Comparison of ENCODE assay signal across 8 mouse cellular contexts in genomic region chr10:100629762-100630438, GRCm38 (mm10). TPM values are rescaled to one million over a fixed set of nuclear protein-coding genes. Genes with fewer than 3 reads are reported as not detected.
A peak's percentile ranks its signal among the peaks of the same experiment; 100 is the strongest.
DNase-seq lines count a peak whose midpoint lies in the region; ATAC-seq and TF ChIP-seq lines count a peak whose summit lies in the region.

No protein-coding gene starts in this region.

- intact Hi-C loops in left cerebral cortex, adult 2 months (cut with DNase I) = loop anchor here (1.0 to 5.0 kb wide), 4 partner anchors 112 to 1815 kb away; no protein-coding TSS in a partner anchor

- H3K36me3 ChIP-seq in forebrain, embryonic 13.5 days (ENCODE audit: poor library complexity, severe bottlenecking) = no peaks in the 10 kb centered on the region
- H3K36me3 ChIP-seq in hindbrain, embryonic 15.5 days = no peaks in the 10 kb centered on the region

- 27% methylated on average over 20 of the region's 20 CpGs for WGBS in forebrain, embryonic 13.5 days
- 24% methylated on average over 20 of the region's 20 CpGs for WGBS in hindbrain, embryonic 15.5 days

- no peaks in the 10 kb centered on the region for H3K27me3 ChIP-seq in forebrain, embryonic 13.5 days
- H3K27me3 ChIP-seq in hindbrain, embryonic 15.5 days = no peaks in the 10 kb centered on the region

- no peaks in the 10 kb centered on the region for H3K4me1 ChIP-seq in forebrain, embryonic 13.5 days
- peaks cover 3% of the 10 kb centered on the region; the same call in 1 of the 2 replicates for H3K4me1 ChIP-seq in hindbrain, embryonic 15.5 days (replicated peaks)

- no peak overlapping the region for H3K27ac ChIP-seq in forebrain, embryonic 13.5 days
- peak overlapping the region; percentile 76 for H3K27ac ChIP-seq in hindbrain, embryonic 15.5 days (replicated peaks)
- H3K27ac ChIP-seq in left cerebral cortex, adult 2 months = peak overlapping the region; percentile 40; the same call in 1 of the 2 replicates

- no peaks in the 10 kb centered on the region for H3K9me3 ChIP-seq in forebrain, embryonic 13.5 days (replicated peaks)
- H3K9me3 ChIP-seq in hindbrain, embryonic 15.5 days = no peaks in the 10 kb centered on the region

- peak; percentile 2 for DNase-seq in heart, adult 8-10 months (ENCODE audit: low spot score)
- DNase-seq in heart, adult 9 months (ENCODE audit: low spot score in 2 of 2) = no peak
- DNase-seq in left cerebral cortex, adult 2 months (ENCODE audit: extremely low spot score in 1 of 2, low spot score in 2 of 2) = peak; percentile 53 to 64
- DNase-seq in right cerebral cortex, postnatal 14 days = peak; percentile 71

- H3K4me2 ChIP-seq in forebrain, embryonic 13.5 days = peak overlapping the region; percentile 33
- H3K4me2 ChIP-seq in hindbrain, embryonic 15.5 days = peak overlapping the region; percentile 45

- ATAC-seq in cerebellum, adult (ENCODE audit: insufficient number of reproducible peaks, low FRiP score, low TSS enrichment) = peak; percentile 83
- peak; percentile 80 for ATAC-seq in forebrain, embryonic 13.5 days
- ATAC-seq in hindbrain, embryonic 15.5 days (ENCODE audit: low FRiP score, low read depth) = peak; percentile 71; the same call in 1 of the 2 replicates
- peak; percentile 77 for ATAC-seq in megakaryocyte, adult 5-6 weeks (ENCODE audit: poor library complexity, severe bottlenecking)

- H3K9ac ChIP-seq in forebrain, embryonic 13.5 days = no peak overlapping the region
- peak overlapping the region; percentile 33; the same call in 1 of the 2 replicates for H3K9ac ChIP-seq in hindbrain, embryonic 15.5 days

- peak; percentile 75 for TF ChIP-seq CTCF in left cerebral cortex, adult 2 months (IDR thresholded peaks at IDR 0.05)

- H3K4me3 ChIP-seq in forebrain, embryonic 13.5 days = no peak overlapping the region
- H3K4me3 ChIP-seq in hindbrain, embryonic 15.5 days = peak overlapping the region; percentile 17; the same call in 1 of the 2 replicates
- H3K4me3 ChIP-seq in left cerebral cortex, adult 2 months = peak overlapping the region; percentile 40

RNA-seq across cellular contexts. Expression of gene 1700017N19Rik, which starts 39.6 kb away (rescaled TPM):
- not detected for total RNA-seq in heart, adult 8-10 months (2022)
- polyA plus RNA-seq in forebrain, embryonic 13.5 days (2015; fragmentation: Nextera tagmentation; extraction: Ambion mirVana) = not detected in 2 replicates
- 0.26 TPM in 1 of 2 replicates, not detected in the other for polyA plus RNA-seq in hindbrain, embryonic 15.5 days (2015; fragmentation: Nextera tagmentation; extraction: Ambion mirVana)
- total RNA-seq in left cerebral cortex, adult 2 months (2021) = not detected
- not detected in 2 replicates for total RNA-seq in megakaryocyte, adult 5-6 weeks (2015)
- not detected in 2 replicates for total RNA-seq in megakaryocyte, adult 5-6 weeks (2017)

RNA-seq across cellular contexts. Expression of gene 4930430F08Rik, which starts 39.7 kb away (rescaled TPM):
- 1 to 10 TPM; 4.0 to 8.3 (median 5.6) TPM for total RNA-seq in heart, adult 8-10 months (2022)
- polyA plus RNA-seq in forebrain, embryonic 13.5 days (2015; fragmentation: Nextera tagmentation; extraction: Ambion mirVana) = 10.2 and 13.4 TPM in 2 replicates
- 13.7 and 14.3 TPM in 2 replicates for polyA plus RNA-seq in hindbrain, embryonic 15.5 days (2015; fragmentation: Nextera tagmentation; extraction: Ambion mirVana)
- total RNA-seq in left cerebral cortex, adult 2 months (2021) = 10 to 100 TPM; 21.6 to 22.0 TPM
- total RNA-seq in megakaryocyte, adult 5-6 weeks (2015) = 5.8 and 6.0 TPM in 2 replicates
- 4.2 and 8.6 TPM in 2 replicates for total RNA-seq in megakaryocyte, adult 5-6 weeks (2017)

Comparison
In these comparisons a context has a peak if more than half of its experiments do, and no peak if none do; other contexts are left out.
1. DNase-seq: peak in heart, adult 8-10 months (single experiment), left cerebral cortex, adult 2 months (2 of 2) and right cerebral cortex, postnatal 14 days (single experiment); none in heart, adult 9 months (0 of 2).
2. Peak in every context shown above with its lines, with median percentiles within 50 percentile points of each other: ATAC-seq.